8 mouse cellular contexts compared by ENCODE assay signal in genomic region chr9:82976219-82976618, GRCm38 (mm10). TPM values are rescaled to one million over a fixed set of nuclear protein-coding genes. Genes with fewer than 3 reads are reported as not detected.
DNase-seq lines count a peak whose midpoint lies in the region; ATAC-seq and TF ChIP-seq lines count a peak whose summit lies in the region.

No protein-coding gene starts in this region.

- no peak for ATAC-seq in forebrain, embryonic 13.5 days
- no peak for ATAC-seq in liver, embryonic 14.5 days (ENCODE audit: insufficient read depth)

- no peak for DNase-seq in heart, embryonic 10.5 days (ENCODE audit: low spot score)
- no peak for DNase-seq in heart, postnatal 36 days
- peak in 1 of 3 experiments; percentile 31 for DNase-seq in liver, embryonic 14.5 days (ENCODE audit: low read depth in 3 of 3, low spot score in 3 of 3)
- no peak for DNase-seq in cerebellum, adult 11 months
- no peak for DNase-seq in thymus, postnatal 14 days
- no peak for DNase-seq in kidney, postnatal 36 days

- no peaks in the 10 kb centered on the region for H3K4me1 ChIP-seq in heart, embryonic 10.5 days
- H3K4me1 ChIP-seq in E14TG2a.4 (replicated peaks; ENCODE audit: low read depth, low read length) = peaks cover 34% of the 10 kb centered on the region
- H3K4me1 ChIP-seq in forebrain, embryonic 13.5 days = peaks cover 17% of the 10 kb centered on the region
- peaks cover 2 to 9% of the 10 kb centered on the region in 2 experiments; a peak in 3 of 4 replicates for H3K4me1 ChIP-seq in liver, embryonic 14.5 days (replicated peaks; ENCODE audit: control insufficient read depth in 2 of 2, insufficient read depth in 2 of 2, low read length in 1 of 2)

- no peaks in the 10 kb centered on the region for H3K9me3 ChIP-seq in heart, embryonic 10.5 days
- H3K9me3 ChIP-seq in E14TG2a.4 (ENCODE audit: low read length) = no peaks in the 10 kb centered on the region
- H3K9me3 ChIP-seq in forebrain, embryonic 13.5 days (replicated peaks) = no peaks in the 10 kb centered on the region
- no peaks in the 10 kb centered on the region for H3K9me3 ChIP-seq in liver, embryonic 14.5 days (ENCODE audit: control insufficient read depth, low read length)

- TF ChIP-seq CTCF in E14TG2a.4 (conservative IDR thresholded peaks at IDR 0.05; ENCODE audit: low read length) = no peak
- no peak for TF ChIP-seq CTCF in liver, embryonic 14.5 days (IDR thresholded peaks at IDR 0.05; ENCODE audit: low read depth)

- no peaks in the 10 kb centered on the region for H3K27me3 ChIP-seq in heart, embryonic 10.5 days (ENCODE audit: insufficient read depth, poor library complexity, severe bottlenecking)
- H3K27me3 ChIP-seq in E14TG2a.4 (ENCODE audit: insufficient read depth, low read length) = no peaks in the 10 kb centered on the region
- no peaks in the 10 kb centered on the region for H3K27me3 ChIP-seq in forebrain, embryonic 13.5 days
- H3K27me3 ChIP-seq in liver, embryonic 14.5 days (ENCODE audit: control insufficient read depth, insufficient read depth, low read length) = no peaks in the 10 kb centered on the region

- H3K4me3 ChIP-seq in heart, embryonic 10.5 days = peak overlapping the region; percentile 86
- H3K4me3 ChIP-seq in E14TG2a.4 (replicated peaks; ENCODE audit: low read length) = peak overlapping the region; percentile 89
- peak overlapping the region; percentile 90 for H3K4me3 ChIP-seq in forebrain, embryonic 13.5 days
- peak overlapping the region; percentile 77 to 86 for H3K4me3 ChIP-seq in liver, embryonic 14.5 days (ENCODE audit: insufficient read depth in 1 of 2, low read depth in 2 of 2, low read length in 2 of 2)

- H3K4me2 ChIP-seq in forebrain, embryonic 13.5 days = peak overlapping the region; percentile 78
- H3K4me2 ChIP-seq in liver, embryonic 14.5 days (ENCODE audit: low read depth) = peak overlapping the region; percentile 79

- 2% methylated on average over 9 of the region's 9 CpGs for WGBS in heart, embryonic 10.5 days
- WGBS in forebrain, embryonic 13.5 days = 2% methylated on average over 9 of the region's 9 CpGs
- WGBS in liver, embryonic 14.5 days (ENCODE audit: insufficient replicate concordance) = 1% methylated on average over 9 of the region's 9 CpGs

- no peaks in the 10 kb centered on the region for H3K36me3 ChIP-seq in heart, embryonic 10.5 days
- H3K36me3 ChIP-seq in E14TG2a.4 (ENCODE audit: insufficient read depth, low read length) = peaks cover 9% of the 10 kb centered on the region
- no peaks in the 10 kb centered on the region for H3K36me3 ChIP-seq in forebrain, embryonic 13.5 days (ENCODE audit: poor library complexity, severe bottlenecking)
- peaks cover 3% of the 10 kb centered on the region for H3K36me3 ChIP-seq in liver, embryonic 14.5 days (replicated peaks; ENCODE audit: control insufficient read depth, insufficient read depth, low read depth)

- peak overlapping the region; percentile 99 for H3K9ac ChIP-seq in forebrain, embryonic 13.5 days
- peak overlapping the region; percentile 97 for H3K9ac ChIP-seq in liver, embryonic 14.5 days (replicated peaks)

- peak overlapping the region; percentile 100 for H3K27ac ChIP-seq in heart, embryonic 10.5 days
- peak overlapping the region; percentile 100 for H3K27ac ChIP-seq in forebrain, embryonic 13.5 days
- H3K27ac ChIP-seq in liver, embryonic 14.5 days = peak overlapping the region; percentile 92

- intact Hi-C loops in heart, postnatal 36 days (cut with DNase I) = loop anchor here (5.0 to 10.0 kb wide), 3 partner anchors 379 to 569 kb away; partner anchors contain the start of genes Lca5 and Sh3bgrl2

- no peak for TF ChIP-seq EP300 in liver, embryonic 14.5 days (IDR thresholded peaks at IDR 0.05; ENCODE audit: low read depth)

RNA-seq across cellular contexts. Expression of gene Phip, which starts 0.9 kb away (rescaled TPM):
- polyA plus RNA-seq in heart, embryonic 10.5 days (2016; fragmentation: Nextera tagmentation; extraction: Ambion mirVana) = 60.0 and 70.3 TPM in 2 replicates
- 10 to 100 TPM; 33.3 to 33.5 TPM for total RNA-seq in heart, postnatal 36 days (2021)
- 160 and 163 TPM in 2 replicates for polyA plus RNA-seq in forebrain, embryonic 13.5 days (2015; fragmentation: Nextera tagmentation; extraction: Ambion mirVana)
- 2.5 and 3.5 TPM in 2 replicates for polyA plus RNA-seq in liver, embryonic 14.5 days (2012; rRNA removed)
- 17.2 and 17.7 TPM in 2 replicates for polyA plus RNA-seq in liver, embryonic 14.5 days (2014; fragmentation: Nextera tagmentation; extraction: Ambion mirVana)
